In genomic region chr2:101592886-101593285, GRCm38 (mm10) we compare ENCODE assay signal across 18 mouse cellular contexts. TPM values are rescaled to one million over a fixed set of nuclear protein-coding genes. Genes with fewer than 3 reads are reported as not detected.
DNase-seq lines count a peak whose midpoint lies in the region; ATAC-seq lines count a peak whose summit lies in the region.
"Had no signal": no experiment of that assay in that cellular context is flagged by ENCODE, and none has a peak within 500 bp of the region (broad histone marks: within the 10 kb centered on the region; RNA-seq: fewer than 3 reads in every experiment).

No protein-coding gene starts in this region.

- no peak overlapping the region for H3K9ac ChIP-seq in embryonic facial prominence, embryonic 14.5 days (ENCODE audit: low read depth, low read length)
- H3K9ac ChIP-seq in forebrain, embryonic 11.5 days (ENCODE audit: low read length): no peak overlapping the region
- H3K9ac ChIP-seq in hindbrain, embryonic 14.5 days: no peak overlapping the region
- H3K9ac ChIP-seq in midbrain, embryonic 15.5 days: no peak overlapping the region
- H3K9ac ChIP-seq: limb, embryonic 12.5 days; liver, postnatal 0 days had no signal

- WGBS in embryonic facial prominence, embryonic 14.5 days: 54% methylated on average over 8 of the region's 8 CpGs
- 23% methylated on average over 8 of the region's 8 CpGs for WGBS in forebrain, embryonic 11.5 days
- WGBS in hindbrain, embryonic 14.5 days: 44% methylated on average over 8 of the region's 8 CpGs
- 26% methylated on average over 8 of the region's 8 CpGs for WGBS in midbrain, embryonic 15.5 days

- H3K9me3 ChIP-seq in embryonic facial prominence, embryonic 14.5 days (ENCODE audit: control insufficient read depth, low read length): no peaks in the 10 kb centered on the region
- no peaks in the 10 kb centered on the region for H3K9me3 ChIP-seq in forebrain, embryonic 11.5 days (ENCODE audit: control insufficient read depth, low read length)
- no peaks in the 10 kb centered on the region for H3K9me3 ChIP-seq in hindbrain, embryonic 14.5 days (ENCODE audit: control insufficient read depth, low read length)
- H3K9me3 ChIP-seq in midbrain, embryonic 15.5 days: no peaks in the 10 kb centered on the region
- H3K9me3 ChIP-seq: limb, embryonic 12.5 days had no signal

- no peaks in the 10 kb centered on the region for H3K27me3 ChIP-seq in embryonic facial prominence, embryonic 14.5 days (replicated peaks; ENCODE audit: control insufficient read depth, insufficient read depth, low read length)
- H3K27me3 ChIP-seq in forebrain, embryonic 11.5 days (ENCODE audit: control insufficient read depth, insufficient read depth, low read length): no peaks in the 10 kb centered on the region
- no peaks in the 10 kb centered on the region for H3K27me3 ChIP-seq in hindbrain, embryonic 14.5 days (ENCODE audit: control insufficient read depth, insufficient read depth, low read length)
- H3K27me3 ChIP-seq in midbrain, embryonic 15.5 days (replicated peaks): no peaks in the 10 kb centered on the region
- H3K27me3 ChIP-seq: limb, embryonic 12.5 days; megakaryocyte, embryonic 14.5 days had no signal

- peaks cover 12% of the 10 kb centered on the region for H3K4me1 ChIP-seq in embryonic facial prominence, embryonic 14.5 days (ENCODE audit: control insufficient read depth, insufficient read depth, low read length)
- peaks cover 17% of the 10 kb centered on the region; the same call in 1 of the 2 replicates for H3K4me1 ChIP-seq in forebrain, embryonic 11.5 days (replicated peaks; ENCODE audit: control insufficient read depth, insufficient read depth, low read length)
- peaks cover 31% of the 10 kb centered on the region for H3K4me1 ChIP-seq in hindbrain, embryonic 14.5 days (replicated peaks; ENCODE audit: control insufficient read depth, insufficient read depth, low read length)
- H3K4me1 ChIP-seq in midbrain, embryonic 15.5 days: peaks cover 26% of the 10 kb centered on the region
- H3K4me1 ChIP-seq: megakaryocyte, embryonic 14.5 days had no signal

- H3K4me2 ChIP-seq in embryonic facial prominence, embryonic 14.5 days (ENCODE audit: low read depth, low read length): no peak overlapping the region
- H3K4me2 ChIP-seq in forebrain, embryonic 11.5 days (ENCODE audit: low read depth, low read length, severe bottlenecking): no peak overlapping the region
- H3K4me2 ChIP-seq in hindbrain, embryonic 14.5 days (replicated peaks): no peak overlapping the region
- H3K4me2 ChIP-seq in midbrain, embryonic 15.5 days: no peak overlapping the region
- H3K4me2 ChIP-seq: limb, embryonic 12.5 days had no signal

- no peak overlapping the region for H3K4me3 ChIP-seq in embryonic facial prominence, embryonic 14.5 days (ENCODE audit: low read depth, low read length)
- no peak overlapping the region for H3K4me3 ChIP-seq in forebrain, embryonic 11.5 days (ENCODE audit: low read depth, low read length)
- no peak overlapping the region for H3K4me3 ChIP-seq in hindbrain, embryonic 14.5 days (replicated peaks; ENCODE audit: low read length)
- H3K4me3 ChIP-seq in midbrain, embryonic 15.5 days: no peak overlapping the region
- H3K4me3 ChIP-seq: limb, embryonic 12.5 days; megakaryocyte, embryonic 14.5 days had no signal

- no peak for DNase-seq in embryonic facial prominence, embryonic 14.5 days (ENCODE audit: low spot score)
- DNase-seq in forebrain, embryonic 11.5 days (ENCODE audit: low spot score): no peak
- DNase-seq in hindbrain, embryonic 14.5 days (ENCODE audit: low spot score): no peak
- no peak for DNase-seq in gastrocnemius, postnatal 25 days
- DNase-seq in cerebellum, adult 18-20 months: no peak
- no peak for DNase-seq in adrenal gland, postnatal 25 days
- DNase-seq: adrenal gland, postnatal 10 days; heart, postnatal 14 days; kidney, adult 11 months; liver, postnatal 0 days; right cerebral cortex, postnatal 14 days had no signal

- ATAC-seq in embryonic facial prominence, embryonic 14.5 days (ENCODE audit: low read depth): peak; percentile 12; the same call in 1 of the 2 replicates
- ATAC-seq in forebrain, embryonic 11.5 days (replicated peaks; ENCODE audit: low FRiP score): peak; percentile 68
- peak; percentile 43; the same call in 1 of the 2 replicates for ATAC-seq in hindbrain, embryonic 14.5 days (ENCODE audit: low FRiP score)
- ATAC-seq in midbrain, embryonic 15.5 days (replicated peaks): peak; percentile 56
- ATAC-seq: liver, postnatal 0 days had no signal

- H3K36me3 ChIP-seq in embryonic facial prominence, embryonic 14.5 days (ENCODE audit: control insufficient read depth, insufficient read depth, low read length): no peaks in the 10 kb centered on the region
- no peaks in the 10 kb centered on the region for H3K36me3 ChIP-seq in forebrain, embryonic 11.5 days (ENCODE audit: control insufficient read depth, insufficient read depth, low read length)
- H3K36me3 ChIP-seq in hindbrain, embryonic 14.5 days (replicated peaks; ENCODE audit: control insufficient read depth, insufficient read depth): no peaks in the 10 kb centered on the region
- H3K36me3 ChIP-seq in midbrain, embryonic 15.5 days (replicated peaks): no peaks in the 10 kb centered on the region
- H3K36me3 ChIP-seq: limb, embryonic 12.5 days had no signal

- H3K27ac ChIP-seq in embryonic facial prominence, embryonic 14.5 days (replicated peaks; ENCODE audit: low read depth, low read length): no peak overlapping the region
- H3K27ac ChIP-seq in forebrain, embryonic 11.5 days (ENCODE audit: low read depth, low read length): peak overlapping the region; percentile 84
- H3K27ac ChIP-seq in hindbrain, embryonic 14.5 days: peak overlapping the region; percentile 63
- H3K27ac ChIP-seq in midbrain, embryonic 15.5 days: peak overlapping the region; percentile 73

RNA-seq across cellular contexts. Expression of gene Rag2, which starts 31.6 kb away (rescaled TPM):
- polyA plus RNA-seq in embryonic facial prominence, embryonic 14.5 days (2014; fragmentation: Nextera tagmentation; extraction: Ambion mirVana): 0.07 and 0.11 TPM in 2 replicates
- polyA plus RNA-seq in forebrain, embryonic 11.5 days (2014; fragmentation: Nextera tagmentation; extraction: Ambion mirVana): not detected in 2 replicates
- polyA plus RNA-seq in hindbrain, embryonic 14.5 days (2014; fragmentation: Nextera tagmentation; extraction: Ambion mirVana): 0.07 and 0.16 TPM in 2 replicates
- polyA plus RNA-seq in midbrain, embryonic 15.5 days (2015; fragmentation: Nextera tagmentation; extraction: Ambion mirVana): not detected in 2 replicates
- not detected for total RNA-seq in gastrocnemius, postnatal 25 days (2021)
- total RNA-seq in adrenal gland, postnatal 25 days (2021): not detected in 2 replicates
- total RNA-seq: CH12.LX; heart, adult 8-10 months; layer of hippocampus, adult 18-20 months had no signal
- polyA plus RNA-seq: limb, embryonic 12.5 days had no signal

RNA-seq across cellular contexts. Expression of gene Rag1, which starts 56.4 kb away (rescaled TPM):
- polyA plus RNA-seq in embryonic facial prominence, embryonic 14.5 days (2014; fragmentation: Nextera tagmentation; extraction: Ambion mirVana): 0.31 and 0.33 TPM in 2 replicates
- polyA plus RNA-seq in forebrain, embryonic 11.5 days (2014; fragmentation: Nextera tagmentation; extraction: Ambion mirVana): 0.08 and 0.27 TPM in 2 replicates
- 0.23 and 0.32 TPM in 2 replicates for polyA plus RNA-seq in hindbrain, embryonic 14.5 days (2014; fragmentation: Nextera tagmentation; extraction: Ambion mirVana)
- 0.10 and 0.15 TPM in 2 replicates for polyA plus RNA-seq in midbrain, embryonic 15.5 days (2015; fragmentation: Nextera tagmentation; extraction: Ambion mirVana)
- total RNA-seq in gastrocnemius, postnatal 25 days (2021): under 1 TPM in 1 of 2 experiments, not detected in 1; 0.35 TPM
- total RNA-seq in adrenal gland, postnatal 25 days (2021): not detected in 2 replicates
- total RNA-seq: CH12.LX had no signal
- polyA plus RNA-seq: urinary bladder, adult 2 months had no signal

RNA-seq across cellular contexts. Expression of gene B230118H07Rik, which starts 56.4 kb away (rescaled TPM):
- polyA plus RNA-seq in embryonic facial prominence, embryonic 14.5 days (2014; fragmentation: Nextera tagmentation; extraction: Ambion mirVana): 55.8 and 65.6 TPM in 2 replicates
- polyA plus RNA-seq in forebrain, embryonic 11.5 days (2014; fragmentation: Nextera tagmentation; extraction: Ambion mirVana): 60.7 and 60.8 TPM in 2 replicates
- 48.3 and 61.1 TPM in 2 replicates for polyA plus RNA-seq in hindbrain, embryonic 14.5 days (2014; fragmentation: Nextera tagmentation; extraction: Ambion mirVana)
- 42.6 and 46.4 TPM in 2 replicates for polyA plus RNA-seq in midbrain, embryonic 15.5 days (2015; fragmentation: Nextera tagmentation; extraction: Ambion mirVana)
- 10 to 100 TPM; 69.9 to 72.1 TPM for total RNA-seq in gastrocnemius, postnatal 25 days (2021)
- 28.3 and 30.4 TPM in 2 replicates for total RNA-seq in adrenal gland, postnatal 25 days (2021)

Comparison
In these comparisons a context has a peak if more than half of its experiments do, and no peak if none do; other contexts are left out.
1. ATAC-seq: peak in every context shown above with its lines; median percentile 68 in forebrain, embryonic 11.5 days; 56 in midbrain, embryonic 15.5 days; 43 in hindbrain, embryonic 14.5 days; 12 in embryonic facial prominence, embryonic 14.5 days.